Mouse (Mus musculus): ENCODE data around the gene Gm14214. TPM values are rescaled to one million over a fixed set of nuclear protein-coding genes. Genes with fewer than 3 reads are reported as not detected.

The Gm14214 gene
- total RNA-seq, 2 experiments from 2014 or later = not detected

DNA sequence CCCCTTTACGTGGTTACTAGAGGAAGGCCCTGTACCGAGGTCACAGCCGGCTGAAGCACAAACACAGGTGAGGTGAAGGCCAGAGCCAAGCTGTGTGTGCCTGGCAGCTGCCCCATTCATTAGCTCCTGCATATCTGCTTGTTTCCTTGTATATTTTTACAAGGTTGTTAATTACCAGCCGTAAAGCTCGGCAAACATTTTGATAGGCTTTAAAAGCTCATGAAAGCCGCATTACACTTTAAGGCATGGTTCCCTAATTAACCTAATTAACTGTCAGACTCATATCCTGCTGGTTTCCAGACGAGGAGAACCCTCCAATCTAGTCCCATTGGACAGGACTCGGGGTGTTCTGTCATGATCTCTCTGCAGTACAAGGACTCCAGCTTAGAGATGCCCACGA lies 34.9 kb downstream of the Gm14214 start:
- no peak for DNase-seq
- intact Hi-C loops (cut with DNase I) = no loop called here

DNA sequence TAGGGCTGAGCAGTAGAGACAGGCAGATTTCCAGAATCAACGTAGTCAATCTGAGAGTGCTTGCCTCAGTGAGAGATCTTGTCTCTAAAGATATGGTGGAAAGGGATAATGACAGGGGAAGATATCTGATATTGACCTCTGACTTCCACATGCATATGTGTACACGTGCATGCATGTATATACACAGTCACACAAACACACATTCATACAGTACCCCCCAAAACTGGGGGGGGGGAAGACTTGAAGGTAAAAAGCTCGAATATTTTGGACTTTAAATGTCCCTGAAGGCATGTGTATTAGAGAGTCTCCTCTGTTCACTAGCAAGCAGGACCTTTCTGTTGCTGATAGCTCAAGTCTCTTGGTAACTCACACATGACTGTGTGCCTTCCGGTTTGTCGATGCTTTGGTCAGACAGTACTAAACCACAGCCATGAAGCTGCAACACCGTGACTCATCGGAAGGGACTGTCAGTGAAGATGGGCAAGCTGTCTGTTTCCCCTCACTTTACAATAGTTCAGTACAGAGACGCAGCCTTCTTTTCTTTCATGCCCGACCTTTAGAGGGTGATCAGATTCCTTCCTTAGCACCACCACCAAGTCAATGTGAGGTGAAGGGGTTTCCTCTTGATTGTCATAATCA lies 37.2 kb downstream of the Gm14214 start:
- DNase-seq = no peak
- intact Hi-C loops (cut with DNase I) = no loop called here

DNA sequence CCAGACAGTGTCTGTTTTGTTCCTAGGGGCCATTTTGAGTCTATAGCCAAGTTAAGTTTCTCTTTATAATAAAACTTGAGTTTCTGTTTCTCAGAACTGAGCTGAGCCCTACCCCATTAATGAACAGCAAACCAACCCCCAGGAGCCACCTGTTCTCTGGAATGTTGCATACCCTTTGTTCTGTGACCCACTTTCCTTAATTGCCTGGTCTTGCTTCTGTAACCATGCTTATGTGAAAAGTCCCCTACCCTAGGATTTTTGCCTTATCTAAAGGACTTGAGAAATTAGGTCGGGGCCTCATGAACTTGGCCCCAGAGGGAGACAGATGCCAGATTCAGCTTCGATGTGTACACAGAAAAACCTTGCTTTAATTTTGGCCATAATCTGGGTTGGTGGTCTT lies 37.9 kb downstream of the Gm14214 start:
- intact Hi-C loops (cut with DNase I) = no loop called here
- no peak for DNase-seq

DNA sequence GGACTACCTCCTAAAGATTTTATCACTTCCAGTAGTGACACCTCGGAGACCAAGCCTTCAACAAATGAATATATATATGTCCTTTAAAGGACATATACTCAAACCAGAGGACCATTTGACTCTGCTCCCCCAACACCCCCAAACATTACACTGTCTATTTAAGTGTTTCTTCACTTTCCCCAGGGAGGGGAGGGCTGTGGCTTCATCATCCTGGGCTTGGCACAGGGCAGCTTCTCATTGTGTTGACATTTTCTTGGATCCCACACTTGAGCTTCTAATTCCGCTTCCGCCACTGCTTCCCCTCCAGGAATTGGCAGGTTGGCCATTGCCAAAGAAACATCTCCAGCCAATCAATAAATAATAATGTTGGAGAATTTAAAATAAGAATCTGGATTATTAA lies 39.0 kb downstream of the Gm14214 start:
- no peak for DNase-seq

DNA sequence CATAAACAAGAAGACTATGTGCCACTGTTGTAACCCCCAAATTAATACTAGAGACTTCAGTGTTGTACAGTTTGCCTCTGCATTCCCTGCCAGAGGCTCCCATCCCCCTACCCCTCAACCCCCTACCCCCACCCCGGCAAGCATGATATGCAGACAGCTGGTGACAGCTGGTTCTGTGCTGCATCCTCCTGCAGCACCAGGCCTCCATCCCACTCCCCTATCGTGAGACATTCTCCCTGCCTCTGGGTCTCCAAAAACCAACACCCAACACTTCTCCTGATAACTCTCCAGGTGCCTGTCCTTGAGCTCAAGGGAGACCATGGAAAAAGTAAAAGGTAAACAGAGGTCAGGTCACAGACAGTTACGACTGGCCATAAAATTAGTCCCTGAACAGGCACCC lies 40.1 kb downstream of the Gm14214 start:
- no peak for DNase-seq
- intact Hi-C loops (cut with DNase I) = no loop called here

More for the DNA sequence above, 39.0 kb downstream of the Gm14214 start:
- intact Hi-C loops (cut with DNase I) = no loop called here

DNA sequence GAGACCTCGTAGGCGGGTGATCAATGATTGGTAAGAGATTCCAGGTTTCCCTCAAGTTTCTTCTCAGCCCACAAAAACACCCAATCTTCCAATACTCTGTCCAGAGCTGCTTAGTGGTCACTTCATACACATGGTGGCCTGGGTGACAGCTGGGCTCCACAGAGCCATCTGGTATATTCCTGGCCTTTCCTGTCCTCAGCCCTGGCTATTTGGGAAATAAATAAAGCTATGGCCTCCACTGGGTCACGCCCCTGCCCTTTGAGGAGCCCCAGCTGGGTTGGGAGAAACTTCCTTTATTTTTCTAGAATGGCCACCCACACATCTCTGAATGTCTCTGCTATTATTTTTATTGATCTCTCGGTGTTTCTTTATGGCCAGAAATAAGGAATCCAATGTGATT lies 46.4 kb downstream of the Gm14214 start:
- DNase-seq = peak in 1 of 2 experiments; percentile 30
- intact Hi-C loops (cut with DNase I) = no loop called here

DNA sequence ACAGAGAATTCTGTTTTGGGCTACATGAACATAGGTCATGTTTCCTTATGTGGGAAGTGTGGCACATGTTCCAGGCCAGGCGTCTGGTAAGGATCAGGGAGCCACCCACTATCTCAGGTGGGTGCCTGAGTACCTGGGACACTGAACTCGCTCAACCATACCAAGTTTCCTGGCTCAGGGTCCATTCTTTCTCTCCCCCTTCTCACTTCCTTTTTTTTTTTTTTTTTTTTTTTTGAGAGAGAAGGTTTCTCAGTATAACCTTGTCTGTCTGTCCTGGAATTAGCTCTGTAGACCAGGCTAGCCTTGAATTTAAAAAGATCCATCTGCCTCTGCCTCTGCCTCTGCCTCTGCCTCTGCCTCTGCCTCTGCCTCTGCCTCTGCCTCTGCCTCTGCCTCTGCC lies 49.5 kb downstream of the Gm14214 start:
- intact Hi-C loops (cut with DNase I) = no loop called here

More for the DNA sequence above, 49.5 kb downstream of the Gm14214 start:
- DNase-seq = no peak

Other genes starting within 250 kb of the Gm14214 start
- gene 1700003F12Rik, start 222.9 kb downstream of the Gm14214 start, total RNA-seq (2021) = under 1 TPM; 0.38 to 0.40 TPM
- under 1 TPM in 1 of 2 experiments, not detected in 1; 0.22 TPM for gene Actl10, start 218.3 kb downstream of the Gm14214 start, total RNA-seq (2021)
- gene Necab3, start 211.1 kb downstream of the Gm14214 start, total RNA-seq (2021) = 1 to 10 TPM; 1.3 to 1.8 TPM
- 10 to 100 TPM; 10.2 to 10.4 TPM for gene E2f1, start 200.1 kb downstream of the Gm14214 start, total RNA-seq (2021)
- 10 to 100 TPM; 25.7 to 26.8 TPM for gene Pxmp4, start 166.3 kb downstream of the Gm14214 start, total RNA-seq (2021)
- gene Zfp341, start 156.7 kb downstream of the Gm14214 start, total RNA-seq (2021) = 1 to 10 TPM; 2.2 to 2.9 TPM
- gene 4930519P11Rik, start 156.6 kb downstream of the Gm14214 start, total RNA-seq (2021) = not detected
- 100 to 1,000 TPM; 125 to 126 TPM for gene Chmp4b, start 118.3 kb downstream of the Gm14214 start, total RNA-seq (2021)
- 100 to 1,000 TPM; 162 to 171 TPM for gene Raly, start 21.1 kb upstream of the Gm14214 start, total RNA-seq (2021)
- gene a, start 21.4 kb upstream of the Gm14214 start, total RNA-seq (2021) = not detected
- gene Eif2s2, start 122.9 kb upstream of the Gm14214 start, total RNA-seq (2021) = 10 to 100 TPM; 69.8 to 70.5 TPM
- gene Gm14226, start 248.2 kb upstream of the Gm14214 start, total RNA-seq (2021) = under 1 TPM; 0.07 to 0.10 TPM